Mouse (Mus musculus) lung, embryonic 14.5 days (tissue): ENCODE data around the gene Rab37. TPM values are rescaled to one million over a fixed set of nuclear protein-coding genes. Genes with fewer than 3 reads are reported as not detected.

Source experiments
- ATAC-seq: fragments of 200-750 bp; cut with Nextera tagmentation; 2 replicates; pipeline ENCODE4 v1.8.0; 2017; ENCODE audit warnings: mild to moderate bottlenecking, moderate TSS enrichment, moderate library complexity; ENCODE audit not compliant: insufficient read depth
- DNase-seq: peaks from one replicate; pipeline ENCODE4 v3.0.0-alpha.2; 2015
- H3K27ac ChIP-seq: fragments of 300-500 bp; sonication (generic); 2 replicates; pipeline ENCODE4 v1.5.1; 2014; ENCODE audit warnings: low read depth, mild to moderate bottlenecking, moderate library complexity
- H3K27me3 ChIP-seq: fragments of 300-500 bp; sonication (generic); 2 replicates; pipeline ENCODE4 v1.6.1; 2014; ENCODE audit warnings: low read length, control low read depth; ENCODE audit not compliant: insufficient read depth
- H3K36me3 ChIP-seq: fragments of 300-500 bp; sonication (generic); 2 replicates; pipeline ENCODE4 v1.6.1; 2014; ENCODE audit warnings: control low read depth; ENCODE audit not compliant: insufficient read depth
- H3K4me1 ChIP-seq: fragments of 300-500 bp; sonication (generic); 2 replicates; pipeline ENCODE4 v1.6.1; 2014; ENCODE audit warnings: antibody characterized with exemption, control low read depth; ENCODE audit not compliant: insufficient read depth
- H3K4me2 ChIP-seq: fragments of 300-500 bp; sonication (generic); 2 replicates; pipeline ENCODE4 v1.6.1; 2014; ENCODE audit warnings: mild to moderate bottlenecking
- H3K4me3 ChIP-seq: fragments of 300-500 bp; sonication (generic); 2 replicates; pipeline ENCODE4 v1.5.1; 2014; ENCODE audit warnings: low read depth, low read length
- H3K9ac ChIP-seq: fragments of 300-500 bp; sonication (generic); 2 replicates; pipeline ENCODE4 v1.6.1; 2014
- H3K9me3 ChIP-seq: fragments of 300-500 bp; sonication (generic); 2 replicates; pipeline ENCODE4 v1.6.1; 2016; ENCODE audit warnings: low read depth, low read length, control low read depth
- CTCF ChIP-seq: IDR thresholded peaks from 2 replicates; pipeline ENCODE4 v1.5.1; 2016; ENCODE audit warnings: antibody characterized with exemption, low read depth
- WGBS: fragments of 180-500 bp; shearing (Covaris S2); extraction: QIAGEN DNeasy Blood & Tissue Kit; methylation state at CpG from one replicate; pipeline ENCODE4 v1.1.7; 2014; 5-methylcytosine and 5-hydroxymethylcytosine counted together
- polyA plus RNA-seq: library from polyadenylated mRNA; unstranded; fragments of >200 nt; fragmentation: Nextera tagmentation; extraction: Ambion mirVana; gene quantifications from 2 replicates; pipeline ENCODE4 v1.2.1, GENCODE M21; 2014

Rab37 gene
- polyA plus RNA-seq, result 0.35 and 0.55 TPM in 2 replicates

- H3K4me1 ChIP-seq, result no peaks in the 10 kb centered on the region
- no peak within 1 kb of the TSS for H3K9ac ChIP-seq
- H3K36me3 ChIP-seq, result no peaks in the 10 kb centered on the region
- no peak within 1 kb of the TSS for H3K4me3 ChIP-seq
- ATAC-seq (no peak), DNase-seq (peak; percentile 66)
- WGBS, result 2% methylated on average over 36 of the region's 36 CpGs
- peaks cover 22% of the 10 kb centered on the region for H3K27me3 ChIP-seq
- H3K9me3 ChIP-seq, result peaks cover 5% of the 10 kb centered on the region; the same call in 1 of the 2 replicates
- H3K27ac ChIP-seq, result no peak within 1 kb of the TSS
- TF ChIP-seq CTCF, result no peak
- H3K4me2 ChIP-seq, result no peak within 1 kb of the TSS
These were observed at the start of gene Rab37 for GRCm38 (mm10) chr11:115091362-115091901. TSS of gene Rab37 (plus strand) at chr11:115091431.

- TF ChIP-seq CTCF, result no peak
- ATAC-seq, result no peak
- no peaks in the 10 kb centered on the region for H3K36me3 ChIP-seq
- no peak within 1 kb of the TSS for H3K4me2 ChIP-seq
- 65% methylated on average over 2 of the region's 2 CpGs for WGBS
- no peak within 1 kb of the TSS for H3K9ac ChIP-seq
- H3K27me3 ChIP-seq, result no peaks in the 10 kb centered on the region
- no peak within 1 kb of the TSS for H3K27ac ChIP-seq
- H3K4me1 ChIP-seq, result no peaks in the 10 kb centered on the region
- DNase-seq, result no peak
- H3K9me3 ChIP-seq, result no peaks in the 10 kb centered on the region
- H3K4me3 ChIP-seq, result no peak within 1 kb of the TSS
These were observed 43.0 kb upstream of the Rab37 start, which contains the start of gene Cd300ld3 for GRCm38 (mm10) chr11:115048259-115048658. TSS of gene Cd300ld3 (minus strand) at chr11:115048409.

- Histone ChIP-seq H3K36me3 (no peaks in the 10 kb centered on the region), H3K9ac (no peak overlapping the region), H3K4me3 (no peak overlapping the region), H3K27ac (no peak overlapping the region), H3K4me1 (no peaks in the 10 kb centered on the region), H3K27me3 (no peaks in the 10 kb centered on the region), H3K4me2 (no peak overlapping the region), H3K9me3 (no peaks in the 10 kb centered on the region)
- WGBS, result 31% methylated on average over 3 of the region's 3 CpGs
- ATAC-seq (no peak), DNase-seq (peak; percentile 41)
- peak; percentile 24; the same call in 1 of the 2 replicates for TF ChIP-seq CTCF
These were observed 41.8 kb upstream of the Rab37 start for GRCm38 (mm10) chr11:115049282-115049895.

- H3K9ac ChIP-seq, result no peak overlapping the region
- no peak for TF ChIP-seq CTCF
- no peaks in the 10 kb centered on the region for H3K9me3 ChIP-seq
- DNase-seq, result peak; percentile 91
- H3K4me3 ChIP-seq, result no peak overlapping the region
- no peak overlapping the region for H3K27ac ChIP-seq
- WGBS, result 2% methylated on average over 9 of the region's 9 CpGs
- H3K36me3 ChIP-seq, result no peaks in the 10 kb centered on the region
- no peaks in the 10 kb centered on the region for H3K27me3 ChIP-seq
- H3K4me2 ChIP-seq, result no peak overlapping the region
- H3K4me1 ChIP-seq, result no peaks in the 10 kb centered on the region
- no peak for ATAC-seq
These were observed 39.0 kb upstream of the Rab37 start for GRCm38 (mm10) chr11:115052206-115052605.

GRCm38 (mm10) chr11:115052991-115053390 is 38.2 kb upstream of the Rab37 start:
- H3K27ac ChIP-seq, result no peak overlapping the region
- H3K27me3 ChIP-seq, result no peaks in the 10 kb centered on the region
- H3K4me3 ChIP-seq, result no peak overlapping the region
- H3K4me1 ChIP-seq, result no peaks in the 10 kb centered on the region
- no peaks in the 10 kb centered on the region for H3K36me3 ChIP-seq
- WGBS, result 92% methylated on average over 1 of the region's 1 CpGs
- no peak overlapping the region for H3K4me2 ChIP-seq
- H3K9ac ChIP-seq, result no peak overlapping the region
- DNase-seq (no peak), ATAC-seq (no peak)
- no peaks in the 10 kb centered on the region for H3K9me3 ChIP-seq
- no peak for TF ChIP-seq CTCF

- Histone ChIP-seq H3K27me3 (no peaks in the 10 kb centered on the region), H3K27ac (no peak overlapping the region), H3K4me2 (no peak overlapping the region), H3K9me3 (no peaks in the 10 kb centered on the region), H3K36me3 (no peaks in the 10 kb centered on the region), H3K4me3 (no peak overlapping the region), H3K4me1 (no peaks in the 10 kb centered on the region), H3K9ac (no peak overlapping the region)
- no peak for DNase-seq
- TF ChIP-seq CTCF, result no peak
- no peak for ATAC-seq
These were observed 36.7 kb upstream of the Rab37 start for GRCm38 (mm10) chr11:115054537-115054936.

GRCm38 (mm10) chr11:115058701-115059100 is 32.5 kb upstream of the Rab37 start:
- 79% methylated on average over 4 of the region's 4 CpGs for WGBS
- Histone ChIP-seq H3K36me3 (no peaks in the 10 kb centered on the region), H3K4me2 (no peak overlapping the region), H3K4me3 (no peak overlapping the region), H3K27ac (no peak overlapping the region), H3K9me3 (no peaks in the 10 kb centered on the region), H3K9ac (no peak overlapping the region), H3K4me1 (no peaks in the 10 kb centered on the region), H3K27me3 (no peaks in the 10 kb centered on the region)
- DNase-seq (no peak), ATAC-seq (no peak)
- TF ChIP-seq CTCF, result no peak
